Mouse (Mus musculus) urinary bladder, postnatal 36 days (tissue): ENCODE measurements around the gene Anks1.

ENCODE experiments used
- DNase-seq, 2 experiments: peaks; one replicate each; pipeline ENCODE4 v3.0.0; 2022; ENCODE audit warnings: low spot score in 2 of 2, mixed read lengths in 1 of 2

Gene Anks1

GRCm38 (mm10) chr17:28019785-28020696, 110.9 kb downstream of the Anks1 start:
- DNase-seq = no peak

- no peak for DNase-seq
These were observed 112.8 kb downstream of the Anks1 start for GRCm38 (mm10) chr17:28021911-28022310.

GRCm38 (mm10) chr17:28022854-28023655, 113.9 kb downstream of the Anks1 start:
- no peak for DNase-seq

GRCm38 (mm10) chr17:28025541-28025961, 116.4 kb downstream of the Anks1 start:
- no peak for DNase-seq

GRCm38 (mm10) chr17:28026111-28026872, 117.2 kb downstream of the Anks1 start:
- DNase-seq = no peak

- no peak for DNase-seq
These were observed 118.1 kb downstream of the Anks1 start for GRCm38 (mm10) chr17:28027197-28027596.

GRCm38 (mm10) chr17:28028236-28028635, 119.1 kb downstream of the Anks1 start:
- no peak for DNase-seq

GRCm38 (mm10) chr17:28029308-28029707, 120.2 kb downstream of the Anks1 start:
- DNase-seq = no peak

GRCm38 (mm10) chr17:28030446-28030845, 121.3 kb downstream of the Anks1 start:
- no peak for DNase-seq

GRCm38 (mm10) chr17:28031281-28031941, 122.3 kb downstream of the Anks1 start:
- no peak for DNase-seq

- no peak for DNase-seq
These were observed 123.1 kb downstream of the Anks1 start for GRCm38 (mm10) chr17:28032219-28032618.

- DNase-seq = no peak
These were observed 124.0 kb downstream of the Anks1 start for GRCm38 (mm10) chr17:28033046-28033580.

- DNase-seq = no peak
These were observed 125.9 kb downstream of the Anks1 start for GRCm38 (mm10) chr17:28034986-28035385.

GRCm38 (mm10) chr17:28036813-28037756, 128.0 kb downstream of the Anks1 start:
- no peak for DNase-seq

GRCm38 (mm10) chr17:28040620-28041019, 131.5 kb downstream of the Anks1 start:
- DNase-seq = no peak

- no peak for DNase-seq
These were observed 132.2 kb downstream of the Anks1 start for GRCm38 (mm10) chr17:28041298-28041697.

- no peak for DNase-seq
These were observed 133.2 kb downstream of the Anks1 start for GRCm38 (mm10) chr17:28042299-28042771.

- no peak for DNase-seq
These were observed 137.9 kb downstream of the Anks1 start for GRCm38 (mm10) chr17:28047017-28047416.

- no peak for DNase-seq
These were observed 138.4 kb downstream of the Anks1 start for GRCm38 (mm10) chr17:28047520-28047919.

- DNase-seq = no peak
These were observed 139.3 kb downstream of the Anks1 start for GRCm38 (mm10) chr17:28048425-28048824.
